Comparison of ENCODE assay signal across 10 mouse cellular contexts in genomic region chr3:58727601-58728000, GRCm38 (mm10). TPM values are rescaled to one million over a fixed set of nuclear protein-coding genes. Genes with fewer than 3 reads are reported as not detected.
A peak's percentile ranks its signal among the peaks of the same experiment; 100 is the strongest.
DNase-seq lines count a peak whose midpoint lies in the region; ATAC-seq and TF ChIP-seq lines count a peak whose summit lies in the region.
"Had no signal": no experiment of that assay in that cellular context is flagged by ENCODE, and none has a peak within 500 bp of the region (broad histone marks: within the 10 kb centered on the region; RNA-seq: fewer than 3 reads in every experiment).

No protein-coding gene starts in this region.

- H3K27me3 ChIP-seq in heart, embryonic 10.5 days (ENCODE audit: insufficient read depth, poor library complexity, severe bottlenecking): no peaks in the 10 kb centered on the region
- no peaks in the 10 kb centered on the region for H3K27me3 ChIP-seq in midbrain, embryonic 11.5 days (ENCODE audit: control insufficient read depth, insufficient read depth, low read length)
- no peaks in the 10 kb centered on the region for H3K27me3 ChIP-seq in midbrain, postnatal 0 days (ENCODE audit: insufficient read depth, low read length)
- H3K27me3 ChIP-seq: CH12.LX, Patski had no signal

- WGBS in heart, embryonic 10.5 days: 71% methylated on average over 4 of the region's 4 CpGs
- WGBS in midbrain, embryonic 11.5 days: 80% methylated on average over 4 of the region's 4 CpGs
- 88% methylated on average over 4 of the region's 4 CpGs for WGBS in midbrain, postnatal 0 days

- no peak for TF ChIP-seq CTCF in midbrain, postnatal 0 days (IDR thresholded peaks at IDR 0.05)

- no peak overlapping the region for H3K4me2 ChIP-seq in midbrain, embryonic 11.5 days
- H3K4me2 ChIP-seq in midbrain, postnatal 0 days (ENCODE audit: low read depth, low read length, poor library complexity, severe bottlenecking): no peak overlapping the region

- H3K27ac ChIP-seq in heart, embryonic 10.5 days: no peak overlapping the region
- no peak overlapping the region for H3K27ac ChIP-seq in midbrain, embryonic 11.5 days (ENCODE audit: low read depth, low read length)
- no peak overlapping the region for H3K27ac ChIP-seq in midbrain, postnatal 0 days (ENCODE audit: low read depth, low read length)

- no peak for ATAC-seq in midbrain, embryonic 11.5 days (ENCODE audit: low FRiP score)
- ATAC-seq in midbrain, postnatal 0 days (ENCODE audit: low FRiP score): no peak
- ATAC-seq: activated CD4-positive, CD25-positive, alpha-beta regulatory T cell, adult 4 months; CD4-positive, CD25-positive, alpha-beta regulatory T cell, adult 4 months; Patski had no signal

- H3K9ac ChIP-seq in midbrain, embryonic 11.5 days (ENCODE audit: low read length): no peak overlapping the region
- H3K9ac ChIP-seq in midbrain, postnatal 0 days (replicated peaks; ENCODE audit: low read length, poor library complexity, severe bottlenecking): no peak overlapping the region

- 0 out of 2 replicates have a peak, but pooled peaks cover 2% of the 10 kb centered on the region for H3K4me1 ChIP-seq in heart, embryonic 10.5 days
- H3K4me1 ChIP-seq in midbrain, embryonic 11.5 days (ENCODE audit: control insufficient read depth, insufficient read depth, low read length): no peaks in the 10 kb centered on the region
- no peaks in the 10 kb centered on the region for H3K4me1 ChIP-seq in midbrain, postnatal 0 days (ENCODE audit: insufficient read depth, low read length)

- H3K4me3 ChIP-seq in heart, embryonic 10.5 days: no peak overlapping the region
- H3K4me3 ChIP-seq in midbrain, embryonic 11.5 days (ENCODE audit: low read depth, low read length): no peak overlapping the region
- H3K4me3 ChIP-seq in midbrain, postnatal 0 days (ENCODE audit: low read depth, low read length): no peak overlapping the region

- H3K9me3 ChIP-seq in heart, embryonic 10.5 days: no peaks in the 10 kb centered on the region
- H3K9me3 ChIP-seq in midbrain, embryonic 11.5 days (ENCODE audit: control insufficient read depth, low read length): no peaks in the 10 kb centered on the region
- no peaks in the 10 kb centered on the region for H3K9me3 ChIP-seq in midbrain, postnatal 0 days (ENCODE audit: low read length)
- H3K9me3 ChIP-seq: G1E had no signal

- no peaks in the 10 kb centered on the region for H3K36me3 ChIP-seq in heart, embryonic 10.5 days
- no peaks in the 10 kb centered on the region for H3K36me3 ChIP-seq in midbrain, embryonic 11.5 days (ENCODE audit: control insufficient read depth, insufficient read depth, low read length)
- no peaks in the 10 kb centered on the region for H3K36me3 ChIP-seq in midbrain, postnatal 0 days (ENCODE audit: insufficient read depth, low read length)
- H3K36me3 ChIP-seq: G1E had no signal

- DNase-seq in heart, adult 11 months: peak; percentile 69
- no peak for DNase-seq in heart, embryonic 10.5 days (ENCODE audit: low spot score)
- DNase-seq in midbrain, embryonic 11.5 days (ENCODE audit: low spot score, missing footprints): peak; percentile 84
- DNase-seq in midbrain, postnatal 0 days (ENCODE audit: low spot score): no peak
- DNase-seq: adrenal gland, adult 8-10 months had no signal

RNA-seq across cellular contexts. Expression of gene Siah2, which starts 35.4 kb away (rescaled TPM):
- 4.8 and 6.6 TPM in 2 replicates for polyA plus RNA-seq in heart, embryonic 10.5 days (2016; fragmentation: Nextera tagmentation; extraction: Ambion mirVana)
- polyA plus RNA-seq in midbrain, embryonic 11.5 days (2014; fragmentation: Nextera tagmentation; extraction: Ambion mirVana): 3.7 and 4.0 TPM in 2 replicates
- 24.8 and 25.7 TPM in 2 replicates for total RNA-seq in midbrain, postnatal 0 days (2014; rRNA removed)
- polyA plus RNA-seq in midbrain, postnatal 0 days (2015; fragmentation: Nextera tagmentation; extraction: Ambion mirVana): 11.4 and 13.1 TPM in 2 replicates

Comparison
In these comparisons a context has a peak if more than half of its experiments do, and no peak if none do; other contexts are left out.
1. DNase-seq: peak in heart, adult 11 months (single experiment) and midbrain, embryonic 11.5 days (single experiment); none in heart, embryonic 10.5 days (single experiment) and midbrain, postnatal 0 days (single experiment).